Mouse (Mus musculus): ENCODE measurements at regions not wholly inside any gene's neighbourhood (a gene's known extent, or its start where the extent isn't known, plus 50 kb on each side); places are given as distances from the start of the nearest gene placed in this dataset.
"Not testable (repeated sequence)": the region's sequence is repeated elsewhere in the genome, so short reads cannot be mapped to it uniquely, and the experiment has no call there.

DNA sequence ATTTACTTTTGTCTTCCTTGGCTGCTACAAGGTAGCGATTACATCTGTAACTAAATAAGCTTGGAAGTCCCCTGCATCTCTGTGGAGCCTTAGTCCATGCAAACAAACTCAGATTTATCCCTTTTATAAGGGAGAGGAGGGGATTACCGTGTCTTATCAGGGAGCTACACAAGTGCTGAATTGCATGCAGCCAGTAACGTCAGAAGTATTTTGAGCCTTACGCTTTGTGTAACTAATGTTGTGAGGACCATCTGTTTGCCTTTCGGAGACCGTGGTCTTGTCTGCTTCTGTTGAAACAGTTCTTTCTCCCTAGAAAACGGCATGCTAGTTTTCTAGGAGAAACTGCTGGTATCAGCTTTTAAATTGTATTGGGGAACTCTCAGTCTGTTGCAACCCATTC, 58.0 kb upstream of the Dmrta1 start:
- no peak for DNase-seq (ENCODE audit: low spot score)

GRCm38 (mm10) chr4:89604721-89605120, 74.5 kb upstream of the Dmrta1 start:
- DNase-seq (ENCODE audit: low spot score), result no peak

- DNase-seq (ENCODE audit: low spot score), result peak; percentile 33
These were observed 103.7 kb upstream of the Dmrta1 start for GRCm38 (mm10) chr4:89575529-89575928.

DNA sequence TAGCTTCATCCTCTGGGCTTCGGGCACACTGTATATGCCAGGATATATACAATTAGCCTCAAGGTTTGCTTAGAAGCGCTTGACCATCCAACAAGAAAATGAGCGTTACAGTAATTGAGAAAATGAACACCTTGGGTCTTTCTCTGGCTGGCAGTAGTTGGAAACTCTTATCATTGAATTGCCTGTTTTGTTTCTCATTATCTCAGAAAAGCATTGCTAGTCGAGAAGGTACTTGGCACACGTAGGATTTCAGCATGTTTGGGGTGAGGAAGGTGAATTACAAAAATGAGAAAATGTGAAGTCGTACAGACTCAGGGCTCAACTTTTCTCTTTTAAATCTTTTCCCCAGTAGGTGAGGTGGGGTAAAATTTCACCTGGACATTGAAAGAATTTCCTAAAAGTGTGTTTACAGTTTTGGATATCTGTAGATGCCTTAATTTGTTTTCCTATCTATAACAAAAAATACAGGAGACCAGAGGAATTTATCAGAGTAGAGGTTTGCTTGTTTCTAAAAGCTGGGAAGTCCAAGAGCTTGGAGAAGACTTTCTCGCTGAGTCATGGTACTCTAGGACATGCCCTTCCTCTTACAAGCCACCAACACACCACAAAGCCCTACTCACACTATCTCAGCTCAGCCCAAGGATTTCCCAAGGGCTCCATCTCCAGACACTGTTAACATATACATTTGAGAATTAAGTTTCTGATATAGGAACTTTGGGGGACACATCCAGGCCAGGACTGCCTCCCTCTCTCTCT, 124.3 kb upstream of the Dmrta1 start:
- DNase-seq (ENCODE audit: low spot score), result no peak

DNA sequence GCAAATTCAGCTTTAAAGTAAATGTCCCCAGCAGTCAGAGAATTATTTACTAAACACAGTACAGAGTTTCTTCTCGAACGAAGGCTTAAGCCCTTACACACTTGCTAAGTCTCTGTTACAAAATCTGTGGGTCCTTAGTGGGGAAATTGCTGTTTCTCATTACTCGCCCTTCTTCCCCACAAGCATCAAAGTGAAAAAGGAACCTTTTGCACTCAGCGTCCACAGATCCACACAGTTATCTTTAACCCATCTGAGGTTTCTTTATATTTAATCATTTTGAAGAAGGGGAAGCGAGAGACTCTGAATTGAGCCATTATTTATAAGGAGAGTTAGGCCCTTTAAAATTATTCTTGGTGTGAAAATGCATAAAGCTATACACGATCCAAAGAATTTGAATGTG, 126.7 kb upstream of the Dmrta1 start:
- DNase-seq (ENCODE audit: low spot score), result no peak

DNA sequence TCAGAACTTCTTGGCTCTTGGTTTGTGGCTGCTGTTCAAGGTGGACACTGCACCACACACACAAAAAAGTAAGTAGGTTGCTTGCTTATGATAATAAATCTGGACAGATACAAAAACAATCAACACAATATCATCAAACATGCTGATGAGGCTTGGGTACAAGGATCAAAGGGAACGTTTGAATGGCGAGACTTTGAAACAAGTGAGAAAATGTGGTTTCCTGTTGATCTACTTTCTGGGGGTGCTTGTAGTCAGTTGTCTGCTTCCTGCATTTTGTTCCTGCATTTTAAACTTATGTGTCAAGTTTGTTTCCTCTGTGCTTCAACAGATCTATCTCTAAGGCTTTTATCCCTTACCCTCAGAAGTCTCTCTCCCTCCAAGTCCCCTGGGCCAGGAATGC, 128.7 kb upstream of the Dmrta1 start:
- no peak for DNase-seq (ENCODE audit: low spot score)

- DNase-seq (ENCODE audit: low spot score), result no peak
These were observed 146.8 kb upstream of the Dmrta1 start for GRCm38 (mm10) chr4:89532462-89532861.

DNA sequence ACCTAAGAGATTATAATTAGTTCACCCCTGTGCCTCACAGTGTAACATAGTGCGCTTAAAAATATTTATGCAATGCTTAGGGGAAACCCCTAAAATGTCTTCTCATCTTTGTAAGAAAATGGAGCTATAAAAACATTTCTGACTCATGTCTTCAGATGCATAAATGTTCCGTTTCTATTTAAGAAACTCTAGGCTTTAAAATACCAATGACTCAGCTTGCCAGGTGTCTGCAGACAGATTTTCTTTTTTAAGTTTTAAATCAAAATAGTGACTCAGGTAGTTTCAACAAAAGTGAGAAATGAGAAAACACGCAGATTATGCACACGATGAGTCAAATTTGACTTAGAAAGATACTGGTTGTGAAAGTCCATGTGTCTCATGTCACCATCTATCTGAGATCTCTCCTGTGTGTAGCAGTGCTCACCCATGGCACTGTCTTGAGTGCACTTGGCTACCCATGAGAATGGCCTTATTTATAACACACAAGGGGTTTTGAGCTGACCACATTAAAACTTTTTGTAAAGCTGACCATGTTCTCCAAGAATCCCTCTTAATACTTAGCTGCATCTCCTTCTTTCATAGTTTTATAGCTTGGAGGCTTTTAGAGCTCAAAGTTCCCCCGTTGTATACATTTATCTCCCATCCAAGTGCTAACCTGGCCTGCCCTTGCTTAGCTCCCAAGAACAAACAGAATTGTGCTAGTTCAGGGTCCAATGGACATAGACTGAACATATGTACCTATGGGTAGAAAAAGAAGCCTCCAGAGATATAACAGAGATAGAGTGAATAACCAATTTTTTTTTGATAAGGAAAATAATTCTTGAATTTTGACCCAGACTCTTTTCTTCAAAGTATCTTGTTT, 149.0 kb upstream of the Dmrta1 start:
- DNase-seq (ENCODE audit: low spot score), result no peak

DNA sequence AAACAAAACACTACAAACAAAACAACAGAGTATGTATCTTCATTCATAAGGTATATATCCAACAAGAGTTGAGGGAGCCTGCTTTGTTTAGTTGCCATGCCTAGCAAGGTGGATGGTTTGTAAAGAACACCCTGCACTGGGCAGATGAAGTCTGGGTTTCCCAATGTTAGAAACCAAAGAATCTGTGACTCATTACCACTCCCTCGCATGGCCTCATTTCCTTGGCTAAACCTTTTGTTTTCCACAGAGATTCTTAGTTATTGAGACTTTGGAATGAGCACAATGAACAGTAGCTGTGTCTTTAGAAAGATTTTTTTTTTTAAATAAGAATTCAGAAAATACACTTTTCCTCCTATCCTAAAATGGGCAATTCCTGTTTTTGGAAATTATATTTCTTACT, 151.3 kb upstream of the Dmrta1 start:
- DNase-seq (ENCODE audit: low spot score), result no peak

- DNase-seq (ENCODE audit: low spot score), result no peak
These were observed 151.9 kb upstream of the Dmrta1 start for GRCm38 (mm10) chr4:89527326-89527725.

GRCm38 (mm10) chr4:89525525-89525924, 153.7 kb upstream of the Dmrta1 start:
- DNase-seq (ENCODE audit: low spot score), result not testable (repeated sequence)

DNA sequence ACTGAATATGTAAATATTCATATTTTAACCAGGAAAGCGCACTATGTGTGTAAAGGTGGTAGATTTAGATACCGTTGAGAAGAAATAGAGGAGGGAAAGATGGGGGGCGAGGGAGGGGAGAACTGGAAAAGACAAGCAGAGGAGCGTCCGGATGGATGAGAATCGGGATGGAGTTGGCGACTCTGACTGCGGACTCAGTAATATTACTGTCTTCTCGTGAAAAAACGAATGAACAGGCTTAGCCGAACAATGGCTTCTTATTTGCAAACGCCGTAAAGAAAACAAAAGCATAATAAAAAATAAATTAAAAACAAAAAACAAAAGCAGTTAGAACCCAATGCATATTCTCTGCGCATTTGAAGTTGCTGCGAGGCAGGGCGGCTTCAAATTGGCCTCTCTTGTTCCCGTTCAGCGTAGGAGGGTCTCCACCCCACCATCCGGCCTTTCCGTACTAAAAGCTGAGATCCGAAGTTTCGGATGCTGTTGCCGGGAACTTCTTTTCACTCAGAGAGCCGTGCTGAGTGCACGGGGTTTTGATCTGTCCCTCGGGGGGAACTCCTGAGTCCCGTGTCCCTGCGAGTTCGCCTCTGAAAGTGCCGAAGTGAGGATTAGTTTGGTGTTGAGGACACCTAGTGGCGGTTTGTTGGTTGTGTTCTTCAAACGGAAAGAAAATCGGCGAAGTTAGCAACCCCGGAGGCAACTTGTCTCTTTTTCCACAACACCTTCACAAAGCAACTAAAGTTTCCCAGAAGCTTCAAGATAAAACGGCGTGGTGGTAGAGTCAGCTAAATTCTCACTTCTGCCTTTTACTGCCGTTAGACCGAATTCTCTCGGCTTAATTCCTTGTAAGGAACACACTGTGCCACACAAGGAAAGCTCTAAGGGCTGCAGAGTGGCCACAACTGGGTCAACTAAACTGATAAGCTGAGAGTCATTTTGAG, 154.7 kb upstream of the Dmrta1 start:
- DNase-seq (ENCODE audit: low spot score), result peak; percentile 29

DNA sequence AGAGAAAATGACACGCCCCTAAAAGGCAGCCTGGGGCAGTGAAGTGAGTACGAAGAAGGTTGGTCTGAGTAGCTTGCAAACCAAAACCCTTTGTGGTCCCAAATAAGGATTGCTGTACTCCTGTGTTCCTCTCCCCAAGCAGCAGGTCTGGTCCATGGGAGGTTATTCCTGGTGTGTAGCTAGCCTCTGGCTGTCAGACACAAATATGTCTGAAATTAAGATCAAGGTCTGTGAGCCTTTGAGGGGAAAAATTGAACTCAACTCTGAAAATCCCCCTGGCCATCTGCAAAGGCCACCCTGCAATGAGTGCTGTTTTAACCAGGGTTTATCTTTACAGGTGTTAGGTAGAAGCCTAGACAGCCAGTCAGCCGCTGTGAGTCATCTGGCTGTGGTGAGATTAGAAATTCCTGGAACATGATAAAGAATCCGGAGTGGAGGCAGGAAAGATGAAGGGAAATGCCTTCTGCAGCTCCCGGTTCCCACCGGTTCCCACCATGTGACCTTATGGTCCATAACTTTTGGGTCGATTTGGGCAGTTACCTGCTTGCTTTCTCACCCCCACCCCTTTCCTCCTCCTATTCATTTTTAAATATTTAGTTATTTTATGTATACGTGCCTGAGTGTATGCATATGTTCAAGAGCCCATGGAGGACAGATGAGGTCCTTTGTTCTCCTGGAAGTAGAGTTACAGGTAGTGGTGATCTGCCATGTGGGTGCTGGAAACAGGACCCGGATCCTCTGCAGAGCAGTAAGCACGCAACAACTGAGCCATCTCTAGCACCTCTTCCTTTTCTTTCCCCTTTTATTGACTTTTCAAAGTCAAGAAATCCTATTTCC, 155.6 kb upstream of the Dmrta1 start:
- no peak for DNase-seq (ENCODE audit: low spot score)

DNA sequence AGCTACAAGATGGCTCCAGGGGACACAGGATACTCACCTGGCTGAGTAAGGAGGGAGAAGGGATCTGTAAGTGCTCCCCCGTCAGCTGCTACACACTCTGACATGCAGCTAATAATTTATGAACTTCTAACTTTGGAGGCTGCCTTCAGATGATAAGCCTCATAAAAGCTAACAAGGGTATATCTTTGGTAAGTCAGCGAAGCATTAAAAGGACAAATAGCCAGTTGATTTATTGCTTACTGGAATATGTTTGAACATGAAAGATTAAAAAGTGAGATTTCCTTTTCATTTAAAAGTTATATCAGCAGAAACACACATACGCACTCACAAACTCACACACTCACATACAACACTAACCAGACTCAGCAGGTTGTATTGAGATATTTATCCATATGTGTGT, 161.2 kb upstream of the Dmrta1 start:
- no peak for DNase-seq (ENCODE audit: low spot score)

DNA sequence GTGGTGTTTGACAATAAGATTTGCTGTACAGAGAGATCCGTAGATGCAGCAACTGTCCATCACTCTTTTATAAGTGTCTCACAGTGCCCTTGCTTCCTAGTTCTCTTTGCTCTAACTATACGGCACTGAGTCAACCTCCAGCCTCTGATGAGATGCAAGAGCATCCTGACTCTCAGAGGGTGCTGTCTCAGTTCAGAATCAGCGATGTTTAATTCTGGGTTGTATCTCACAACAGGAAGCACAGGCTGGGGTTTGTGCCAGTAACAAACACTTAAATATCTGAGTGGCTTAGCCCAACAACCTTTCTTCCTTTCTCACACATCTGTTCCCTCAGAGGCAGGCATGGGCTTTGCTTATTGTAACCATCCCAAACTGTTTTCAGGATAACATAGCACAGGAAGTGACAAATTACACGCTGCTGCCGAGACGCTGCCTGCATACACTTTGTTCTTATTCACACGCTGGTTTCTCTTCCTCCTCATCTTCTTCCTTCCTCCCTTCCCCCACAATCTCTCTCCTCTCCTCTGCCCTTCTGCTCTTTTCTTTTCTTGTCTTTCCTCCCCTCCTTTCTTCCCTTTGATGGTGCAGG, 163.3 kb upstream of the Dmrta1 start:
- DNase-seq (ENCODE audit: low spot score), result no peak

- no peak for DNase-seq (ENCODE audit: low spot score)
These were observed 164.3 kb upstream of the Dmrta1 start for GRCm38 (mm10) chr4:89514981-89515380.

GRCm38 (mm10) chr4:89510593-89510992, 168.6 kb upstream of the Dmrta1 start:
- DNase-seq (ENCODE audit: low spot score), result no peak

DNA sequence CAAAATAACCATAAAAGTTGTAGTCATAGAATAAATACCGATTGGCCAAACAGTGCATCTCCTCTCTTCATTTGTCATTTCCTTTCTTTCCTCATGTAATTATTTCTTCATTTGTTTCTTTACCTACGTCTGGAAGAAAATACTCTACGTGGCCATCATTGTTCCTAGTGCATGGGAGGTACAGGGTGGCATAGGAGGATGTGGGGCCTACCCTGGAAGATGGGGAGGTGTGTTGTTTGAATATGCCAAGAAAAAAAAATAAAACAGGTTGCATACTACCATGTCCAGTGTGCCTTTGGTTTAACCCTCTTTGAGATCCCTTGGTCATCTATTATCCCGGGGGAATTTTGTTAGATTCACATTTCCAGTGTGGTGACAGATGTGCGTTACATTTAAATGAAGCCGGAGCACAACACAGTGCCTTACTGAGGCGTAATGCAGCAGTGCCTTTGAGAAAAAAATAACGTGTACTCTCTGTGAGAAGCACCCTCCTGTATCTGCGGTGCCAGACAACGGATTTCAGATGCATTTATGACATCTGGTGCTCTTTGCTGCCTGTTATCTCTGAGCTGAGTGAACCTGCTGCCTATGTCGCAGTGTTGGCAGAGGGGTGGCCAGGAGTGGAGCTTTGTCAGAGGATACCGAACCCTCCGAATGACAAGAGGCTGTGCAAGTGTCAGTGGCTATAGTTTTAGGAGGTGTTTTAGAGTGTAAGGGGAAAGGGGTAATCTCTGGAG, 169.4 kb upstream of the Dmrta1 start:
- DNase-seq (ENCODE audit: low spot score), result no peak

GRCm38 (mm10) chr4:89508103-89508763, 171.0 kb upstream of the Dmrta1 start:
- DNase-seq (ENCODE audit: low spot score), result no peak

GRCm38 (mm10) chr4:89505368-89505819, 173.8 kb upstream of the Dmrta1 start:
- DNase-seq (ENCODE audit: low spot score), result no peak
